Comparison of ENCODE assay signal across 19 mouse cellular contexts in the genomic region with DNA sequence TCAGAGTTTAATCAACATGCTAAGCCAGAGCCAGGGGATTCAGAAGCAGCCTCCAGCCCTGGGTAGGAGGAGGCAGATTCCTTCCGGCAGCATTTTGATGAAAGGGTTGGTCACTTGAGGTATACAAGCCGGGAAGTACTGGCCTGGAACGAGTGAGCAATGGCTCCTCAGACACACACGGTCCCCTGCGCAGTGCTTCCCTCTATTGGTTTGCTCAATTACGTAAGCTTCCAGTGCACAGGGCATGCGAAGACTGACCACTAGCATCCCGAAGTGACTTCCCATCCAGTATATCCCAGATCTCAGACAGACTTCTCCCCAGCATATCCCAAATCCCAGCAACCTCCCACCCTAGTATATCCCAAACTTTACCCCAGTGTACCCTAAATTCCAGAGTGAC.
"Had no signal": no experiment of that assay in that cellular context is flagged by ENCODE, and none has a peak within 500 bp of the region (broad histone marks: within the 10 kb centered on the region; RNA-seq: fewer than 3 reads in every experiment).

No protein-coding gene starts in this region.

- DNase-seq: kidney, adult 2 months; kidney, postnatal 10 days; kidney, postnatal 36 days; layer of hippocampus, postnatal 36 days; lung, adult 18-20 months; lung, postnatal 10 days; lung, postnatal 36 days; right cerebral cortex, adult 18-20 months; right cerebral cortex, postnatal 14 days; right cerebral cortex, postnatal 4 days; thymus, adult 2 months; thymus, postnatal 25 days had no signal

- H3K4me1 ChIP-seq: liver, embryonic 15.5 days; lung, embryonic 15.5 days; megakaryocyte, embryonic 14.5 days; midbrain, embryonic 12.5 days had no signal

- H3K27ac ChIP-seq: left cerebral cortex, adult 2 months; liver, embryonic 15.5 days; lung, embryonic 15.5 days; midbrain, embryonic 12.5 days; stomach, postnatal 0 days had no signal

- H3K4me2 ChIP-seq: liver, embryonic 15.5 days; lung, embryonic 15.5 days; midbrain, embryonic 12.5 days had no signal

- H3K36me3 ChIP-seq: liver, embryonic 15.5 days; lung, embryonic 15.5 days; midbrain, embryonic 12.5 days had no signal

- ATAC-seq: intestine, embryonic 16.5 days had no signal

- H3K9ac ChIP-seq: liver, embryonic 15.5 days; lung, embryonic 15.5 days; midbrain, embryonic 12.5 days had no signal

- H3K4me3 ChIP-seq: left cerebral cortex, adult 2 months; liver, embryonic 15.5 days; lung, embryonic 15.5 days; megakaryocyte, embryonic 14.5 days; midbrain, embryonic 12.5 days had no signal

- H3K9me3 ChIP-seq: liver, embryonic 15.5 days; lung, embryonic 15.5 days; midbrain, embryonic 12.5 days had no signal
